Mouse (Mus musculus): ENCODE measurements around the gene Hdac7. TPM values are rescaled to one million over a fixed set of nuclear protein-coding genes. Genes with fewer than 3 reads are reported as not detected.

Hdac7 gene
- 131 TPM for total RNA-seq (2023)

DNA sequence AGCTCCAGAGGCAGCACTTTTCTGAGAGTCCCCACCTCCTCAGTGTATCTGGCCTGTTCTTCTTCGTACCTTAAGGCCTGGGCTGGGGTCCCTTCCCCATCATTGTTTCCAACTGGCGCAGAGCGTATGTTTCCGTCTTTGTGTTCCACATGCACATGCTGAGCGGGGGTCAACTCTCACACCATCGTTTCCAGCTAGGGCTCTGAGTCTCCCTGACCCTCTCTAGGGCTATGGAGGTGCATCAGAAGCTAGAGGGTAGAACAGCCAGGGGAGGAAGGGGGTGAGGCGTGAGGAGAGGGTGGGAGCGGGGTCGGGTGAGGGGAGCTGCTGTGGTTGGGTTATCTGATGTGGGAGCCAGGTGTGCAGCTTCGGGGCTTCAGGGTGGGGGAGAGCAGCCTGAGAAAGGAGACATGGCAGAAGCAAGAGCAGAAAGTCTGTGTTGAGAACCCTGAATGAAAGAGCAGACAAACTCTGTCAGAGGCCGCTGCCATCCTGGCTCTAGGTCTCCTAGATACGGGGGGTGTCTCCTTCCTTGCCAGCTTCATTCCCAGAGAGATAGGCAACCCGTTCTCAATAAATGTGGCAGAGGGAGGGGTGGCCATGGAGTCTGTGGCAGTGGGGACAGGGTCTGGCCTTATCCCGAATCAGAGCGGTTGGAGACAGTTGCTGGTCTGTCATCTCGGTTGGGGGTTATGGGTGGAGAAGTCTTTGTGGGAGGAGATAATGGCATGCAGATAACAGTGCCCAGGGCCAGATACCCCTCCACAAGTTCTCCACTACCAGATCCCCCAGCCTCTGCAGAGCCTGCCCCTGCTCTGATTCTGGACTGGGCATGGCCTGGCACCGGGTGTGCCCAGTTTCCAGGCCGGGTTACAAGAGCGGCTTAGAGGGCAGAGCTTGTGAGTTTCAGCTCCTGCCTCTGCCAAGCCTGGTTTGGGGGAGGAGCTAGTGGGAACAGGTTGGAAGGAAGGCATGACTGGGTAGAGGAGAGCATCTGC is at the start of gene Hdac7:
Hdac7 (minus strand) TSS at position 466 of the 998 bp plus-strand sequence.

DNA sequence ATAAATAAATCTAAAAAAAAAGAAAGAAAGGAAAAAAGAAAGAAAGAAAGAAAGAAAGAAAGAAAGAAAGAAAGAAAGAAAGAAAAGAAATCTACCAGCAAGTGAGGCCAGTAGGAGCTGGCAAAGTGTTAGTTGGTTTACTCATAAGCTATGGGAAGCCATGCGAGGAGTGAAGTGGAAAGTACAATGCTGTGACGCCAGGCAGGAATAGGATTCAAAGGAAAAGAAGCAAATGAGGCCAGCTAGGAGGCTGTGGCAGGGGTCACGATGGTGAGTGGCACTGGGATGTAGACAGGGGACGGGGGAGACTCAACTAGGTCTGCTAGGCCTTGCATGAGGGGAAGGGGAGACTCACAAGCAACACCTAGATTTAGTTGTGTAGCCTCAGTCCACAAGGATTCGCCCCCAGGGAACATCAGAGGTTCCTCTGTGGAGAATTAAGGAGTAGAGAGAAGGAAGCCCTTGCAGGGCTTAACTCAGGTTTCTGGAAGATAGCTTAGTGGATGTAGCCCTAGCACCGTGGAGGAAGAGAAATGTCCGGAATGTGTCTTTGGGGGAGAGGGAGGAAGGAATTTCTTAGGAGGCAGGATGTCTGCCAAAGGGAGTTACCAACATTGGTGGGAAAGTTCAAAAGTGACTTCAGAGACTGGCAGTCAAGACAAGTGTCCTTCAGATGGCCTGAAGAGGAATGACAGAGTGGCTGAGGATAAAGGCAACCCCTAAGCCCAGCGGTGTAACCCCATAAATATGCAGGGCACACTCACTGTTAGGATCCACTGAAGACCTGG is 65.8 kb downstream of the Hdac7 start, which contains the start of gene Slc48a1:
Slc48a1 (plus strand) TSS at position 210 of the 788 bp plus-strand sequence.

DNA sequence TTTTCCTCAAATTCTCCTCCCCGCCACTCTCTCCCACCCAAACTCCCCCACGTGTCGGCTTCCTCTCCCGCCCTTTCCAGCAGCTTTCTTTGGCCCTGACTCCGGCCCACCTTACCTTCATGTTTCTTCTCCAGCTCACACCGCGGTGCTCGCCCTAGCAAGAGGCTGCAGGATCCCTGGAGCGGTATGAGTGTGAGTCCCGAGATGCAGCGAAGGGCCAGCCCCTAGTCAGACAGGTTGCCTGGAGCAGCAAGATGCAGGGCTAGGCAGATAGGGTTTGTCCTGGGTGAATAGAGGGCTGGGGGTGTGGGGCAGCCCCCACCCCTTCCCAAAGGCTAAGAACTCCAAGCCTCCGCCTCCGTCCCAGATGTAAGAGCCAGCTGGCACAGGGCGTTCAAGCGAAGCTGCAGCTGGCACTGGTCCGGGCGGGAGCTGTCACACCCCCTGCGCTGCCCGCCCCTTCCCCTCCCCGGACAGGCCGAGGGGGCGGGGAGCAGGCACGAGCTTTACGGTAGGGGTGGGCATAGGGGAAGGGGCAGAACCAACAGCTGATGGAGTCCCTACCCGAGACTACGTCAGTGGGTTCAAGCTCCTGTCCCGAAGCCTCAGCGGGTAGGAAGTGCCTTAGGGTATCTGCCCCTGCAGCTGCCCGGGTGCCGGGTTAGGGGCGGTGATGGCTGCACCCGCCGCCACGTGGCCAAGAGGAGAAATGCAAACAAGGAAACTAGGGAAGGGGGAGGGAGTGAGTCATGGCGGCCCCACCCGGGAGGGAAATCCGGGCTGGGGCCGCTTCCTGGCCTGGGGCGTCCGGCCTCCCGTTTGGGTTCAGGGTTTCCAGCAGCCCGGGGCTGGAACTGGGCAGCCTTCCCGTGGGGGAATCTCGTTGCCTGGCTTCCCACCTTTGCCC is 76.8 kb downstream of the Hdac7 start, which contains the start of gene Rapgef3:
Rapgef3 (minus strand) TSS at position 693 of the 907 bp plus-strand sequence.

Other genes with a start within 250 kb of the Hdac7 start
- gene Rpap3, start 138.7 kb downstream of the Hdac7 start, total RNA-seq (2023): 19.2 TPM
- 0.82 TPM for gene Endou, start 113.2 kb downstream of the Hdac7 start, total RNA-seq (2023)
- 3.5 TPM for gene Rapgef3, start 76.5 kb downstream of the Hdac7 start, total RNA-seq (2023)
- 24.5 TPM for gene Slc48a1, start 66.0 kb downstream of the Hdac7 start, total RNA-seq (2023)
- 0.23 TPM for gene Vdr, start 66.1 kb upstream of the Hdac7 start, total RNA-seq (2023)
- gene Tmem106c, start 119.7 kb upstream of the Hdac7 start, total RNA-seq (2023): 12.0 TPM
- gene Col2a1, start 160.2 kb upstream of the Hdac7 start, total RNA-seq (2023): not detected
- gene Pfkm, start 248.1 kb upstream of the Hdac7 start, total RNA-seq (2023): 8.7 TPM
- 51.6 TPM for gene Senp1, start 249.2 kb upstream of the Hdac7 start, total RNA-seq (2023)

Measured in CD4-positive naive resting alpha-beta T cell, adult 76 days (primary cell).